Mouse (Mus musculus) adrenal gland, postnatal 0 days (tissue): Measurements from ENCODE around the gene Rapsn. TPM values are rescaled to one million over a fixed set of nuclear protein-coding genes. Genes with fewer than 3 reads are reported as not detected.

ENCODE experiments used
- polyA plus RNA-seq: library from polyadenylated mRNA; unstranded; fragments of >200 nt; fragmentation: Nextera tagmentation; extraction: Ambion mirVana; gene quantifications from 2 replicates; pipeline ENCODE4 v1.2.1, GENCODE M21; 2015

Gene Rapsn
- 2.7 and 3.5 TPM in 2 replicates for polyA plus RNA-seq

DNA sequence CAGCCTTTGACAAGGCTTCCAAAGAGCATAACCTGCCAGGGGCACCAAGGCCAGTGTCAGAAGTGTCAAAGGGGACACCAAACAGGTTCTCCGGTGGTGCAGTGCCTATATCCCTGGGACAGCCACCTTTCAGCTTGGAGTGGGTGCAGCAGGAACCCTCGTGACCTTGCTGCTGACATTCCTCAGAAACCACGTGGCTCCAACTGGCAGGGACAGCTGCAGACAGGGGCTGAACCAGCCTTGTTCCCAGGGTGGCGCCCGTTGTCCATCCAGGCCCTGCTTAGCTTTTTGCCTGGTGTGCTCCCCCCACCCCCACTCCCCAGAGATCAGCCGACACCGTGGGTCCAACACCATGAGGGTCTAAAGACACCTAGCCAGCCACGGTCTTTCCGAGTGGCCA lies at the start of gene Rapsn:
TSS of gene Rapsn (plus strand) at position 236 of the 400 bp plus-strand sequence.

GRCm38 (mm10) chr2:91053934-91054382 lies 18.5 kb downstream of the Rapsn start, which contains the start of gene Psmc3:
Gene Psmc3 (plus strand): TSS chr2:91054009.

GRCm38 (mm10) chr2:91070076-91070800 lies 34.8 kb downstream of the Rapsn start, which contains the start of gene Slc39a13:
Gene Slc39a13 (minus strand): TSS chr2:91070417.

GRCm38 (mm10) chr2:91081775-91082695 lies 46.6 kb downstream of the Rapsn start, which contains the start of gene Spi1:
Gene Spi1 (plus strand): TSS chr2:91082390.

Other genes starting within 250 kb of the Rapsn start
- 145 and 195 TPM in 2 replicates for gene Mtch2, start 188.5 kb upstream of the Rapsn start, polyA plus RNA-seq
- 19.2 and 33.7 TPM in 2 replicates for gene C1qtnf4, start 149.8 kb upstream of the Rapsn start, polyA plus RNA-seq
- 18.9 and 26.8 TPM in 2 replicates for gene Kbtbd4, start 130.9 kb upstream of the Rapsn start, polyA plus RNA-seq
- gene Ndufs3, start 130.8 kb upstream of the Rapsn start, polyA plus RNA-seq: 248 and 388 TPM in 2 replicates
- gene Celf1, start 95.2 kb upstream of the Rapsn start, polyA plus RNA-seq: 25.1 and 36.9 TPM in 2 replicates
- gene Psmc3, start 18.4 kb downstream of the Rapsn start, polyA plus RNA-seq: 219 and 226 TPM in 2 replicates
- 26.0 and 29.1 TPM in 2 replicates for gene Slc39a13, start 34.8 kb downstream of the Rapsn start, polyA plus RNA-seq
- 10.3 and 10.7 TPM in 2 replicates for gene Spi1, start 46.8 kb downstream of the Rapsn start, polyA plus RNA-seq
- 0.06 and 0.41 TPM in 2 replicates for gene Mybpc3, start 82.5 kb downstream of the Rapsn start, polyA plus RNA-seq
- 8.3 and 9.3 TPM in 2 replicates for gene Madd, start 148.2 kb downstream of the Rapsn start, polyA plus RNA-seq
- 6.4 and 7.9 TPM in 2 replicates for gene Nr1h3, start 167.2 kb downstream of the Rapsn start, polyA plus RNA-seq
- gene Acp2, start 167.3 kb downstream of the Rapsn start, polyA plus RNA-seq: 20.9 and 26.2 TPM in 2 replicates
- 10.0 and 13.9 TPM in 2 replicates for gene Ddb2, start 201.4 kb downstream of the Rapsn start, polyA plus RNA-seq
- 30.9 and 62.2 TPM in 2 replicates for gene Pacsin3, start 220.3 kb downstream of the Rapsn start, polyA plus RNA-seq
- gene Arfgap2, start 229.4 kb downstream of the Rapsn start, polyA plus RNA-seq: 56.4 and 79.6 TPM in 2 replicates